Mouse (Mus musculus): Measurements from ENCODE around the gene Sult6b2.

The Sult6b2 gene

GRCm38 (mm10) chr6:142738225-142738624 is 66.1 kb downstream of the Sult6b2 start:
- no peak for DNase-seq (ENCODE audit: low spot score in 2 of 2)

DNA sequence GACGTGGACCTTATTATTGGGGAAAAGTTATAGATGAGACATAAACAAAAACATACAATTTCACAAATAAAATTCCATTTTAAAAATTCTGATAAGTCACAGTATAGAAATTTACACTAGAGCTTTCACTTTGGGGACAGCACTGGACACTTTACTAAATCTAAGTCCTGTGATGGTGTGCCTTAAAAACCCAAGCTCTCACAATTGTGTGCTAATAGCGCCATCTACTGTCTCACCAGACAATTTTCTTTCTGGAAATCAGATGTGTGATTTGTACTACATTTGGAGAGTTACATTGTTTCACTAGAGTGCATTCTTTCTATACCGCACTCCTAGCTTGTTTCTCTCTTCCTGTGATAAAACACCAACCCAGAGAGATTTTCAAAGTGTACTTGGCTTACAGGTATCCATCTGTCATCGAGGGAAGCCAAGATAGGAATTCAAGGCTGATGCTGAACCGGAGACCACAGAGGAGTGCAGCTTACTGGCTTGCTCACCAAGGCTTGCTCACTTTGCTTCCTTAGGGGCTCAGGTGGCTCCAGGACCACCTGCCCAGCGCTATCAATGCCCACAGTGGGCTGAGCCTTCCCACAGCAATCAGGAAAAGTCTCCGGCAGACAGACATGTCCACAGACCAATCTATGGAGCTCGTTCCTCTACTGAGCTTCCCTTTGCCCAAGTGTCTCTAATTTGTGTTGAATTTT is 68.8 kb downstream of the Sult6b2 start:
- peak in 1 of 2 experiments; percentile 63 for DNase-seq (ENCODE audit: low spot score in 2 of 2)
